Mouse (Mus musculus) E14TG2a.4 (cell line): ENCODE measurements around the gene Hpdl.

Experiments
- H3K27me3 ChIP-seq: 2 replicates; pipeline ENCODE4 v1.6.1; 2014; ENCODE audit warnings: low read length, control low read depth; ENCODE audit not compliant: insufficient read depth
- H3K36me3 ChIP-seq: 2 replicates; pipeline ENCODE4 v1.6.1; 2014; ENCODE audit warnings: low read length, control low read depth; ENCODE audit not compliant: insufficient read depth
- H3K4me1 ChIP-seq: replicated peaks from 2 replicates; pipeline ENCODE4 v1.6.1; 2014; ENCODE audit warnings: low read depth, low read length, control low read depth
- H3K4me3 ChIP-seq: replicated peaks from 2 replicates; pipeline ENCODE4 v1.5.1; 2014; ENCODE audit warnings: mild to moderate bottlenecking, low read length
- H3K9me3 ChIP-seq: 2 replicates; pipeline ENCODE4 v1.6.1; 2014; ENCODE audit warnings: low read length, control low read depth
- CTCF ChIP-seq: conservative IDR thresholded peaks from 2 replicates; pipeline ENCODE4 v1.5.1; 2014; ENCODE audit warnings: low read length
- NANOG ChIP-seq: IDR thresholded peaks from 2 replicates; pipeline ENCODE4 v1.6.1; 2014; ENCODE audit warnings: borderline replicate concordance, low read length, mixed read lengths
- POU5F1 ChIP-seq: IDR thresholded peaks from 2 replicates; pipeline ENCODE4 v1.6.1; 2014; ENCODE audit warnings: low read length, borderline replicate concordance

Hpdl gene

DNA sequence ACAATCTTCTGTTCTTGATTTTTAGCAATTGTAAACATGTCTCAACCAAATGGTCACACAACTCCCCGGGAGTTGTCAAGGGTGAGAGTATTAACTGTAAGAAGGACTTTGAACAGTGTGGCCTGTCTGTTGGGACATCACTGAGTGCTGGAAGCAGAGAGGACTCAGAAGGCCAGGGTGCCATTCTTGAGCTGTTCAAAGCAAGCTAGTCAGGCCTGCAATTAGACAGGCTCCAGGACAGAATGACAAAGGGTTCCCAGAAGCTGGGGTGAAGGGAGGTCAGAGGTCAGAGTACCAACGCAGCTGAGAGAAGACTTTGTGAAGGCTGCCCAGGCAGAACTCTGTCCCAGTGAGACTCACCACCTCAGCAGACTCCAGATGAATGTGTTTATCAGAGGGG, 17.5 kb upstream of the Hpdl start:
- TF ChIP-seq CTCF, result no peak
- no peak for TF ChIP-seq POU5F1
- no peak for TF ChIP-seq NANOG
- no peaks in the 10 kb centered on the region for H3K9me3 ChIP-seq
- peaks cover 29% of the 10 kb centered on the region for H3K27me3 ChIP-seq
- H3K4me1 ChIP-seq, result peaks cover 20% of the 10 kb centered on the region
- H3K36me3 ChIP-seq, result no peaks in the 10 kb centered on the region
- H3K4me3 ChIP-seq, result no peak overlapping the region; the same call in 1 of the 2 replicates

GRCm38 (mm10) chr4:116830070-116830368, 8.5 kb upstream of the Hpdl start:
- no peak for TF ChIP-seq POU5F1
- no peak for TF ChIP-seq NANOG
- TF ChIP-seq CTCF, result no peak
- H3K4me1 ChIP-seq, result peaks cover 31% of the 10 kb centered on the region
- no peak overlapping the region for H3K4me3 ChIP-seq
- H3K9me3 ChIP-seq, result no peaks in the 10 kb centered on the region
- H3K27me3 ChIP-seq, result no peaks in the 10 kb centered on the region
- no peaks in the 10 kb centered on the region for H3K36me3 ChIP-seq

DNA sequence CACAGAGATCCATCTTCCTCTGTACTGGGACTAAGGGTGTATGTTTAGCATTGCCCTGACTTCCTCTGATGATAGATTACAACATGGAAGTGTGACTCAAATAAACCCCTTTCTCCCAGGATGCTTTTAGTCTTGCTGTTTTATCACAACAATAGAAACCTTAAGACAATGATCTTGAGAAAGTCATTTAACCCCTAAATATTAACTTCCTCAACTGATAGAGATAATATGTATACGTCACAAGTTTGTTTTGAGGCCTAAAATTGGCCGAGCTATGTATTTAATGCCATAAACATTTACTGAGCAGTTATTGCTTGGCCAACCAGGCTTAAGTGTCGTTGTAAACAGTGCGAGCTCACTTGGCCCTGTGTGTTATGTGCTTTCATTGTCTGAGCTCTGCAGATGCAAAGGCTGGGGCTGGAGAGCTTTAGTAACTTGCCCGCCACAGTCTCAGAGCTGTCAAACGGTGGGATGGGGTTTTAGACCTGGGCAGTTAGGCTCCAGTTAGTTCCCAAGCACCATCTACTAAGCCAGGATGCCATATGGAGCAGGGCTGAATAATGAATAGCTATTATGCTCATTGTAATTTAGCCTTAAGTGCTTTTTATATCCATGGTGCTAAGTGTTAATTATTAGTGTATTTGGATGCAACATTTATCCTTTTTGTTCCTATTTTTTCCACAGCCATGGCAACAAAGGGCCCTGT, 8.0 kb upstream of the Hpdl start:
- Histone ChIP-seq H3K4me1 (peaks cover 32% of the 10 kb centered on the region), H3K9me3 (no peaks in the 10 kb centered on the region), H3K4me3 (no peak overlapping the region), H3K36me3 (no peaks in the 10 kb centered on the region), H3K27me3 (no peaks in the 10 kb centered on the region)
- no peak for TF ChIP-seq NANOG
- TF ChIP-seq POU5F1, result no peak
- no peak for TF ChIP-seq CTCF

- no peak for TF ChIP-seq NANOG
- peak; percentile 73 for TF ChIP-seq CTCF
- no peak for TF ChIP-seq POU5F1
- H3K4me1 ChIP-seq, result peaks cover 47% of the 10 kb centered on the region
- H3K9me3 ChIP-seq, result no peaks in the 10 kb centered on the region
- H3K27me3 ChIP-seq, result no peaks in the 10 kb centered on the region
- no peaks in the 10 kb centered on the region for H3K36me3 ChIP-seq
- H3K4me3 ChIP-seq, result no peak overlapping the region
These were observed 6.3 kb upstream of the Hpdl start for GRCm38 (mm10) chr4:116827819-116828218.

GRCm38 (mm10) chr4:116824541-116825004, 3.1 kb upstream of the Hpdl start:
- Histone ChIP-seq H3K27me3 (peaks cover 5% of the 10 kb centered on the region), H3K36me3 (peaks cover 6% of the 10 kb centered on the region), H3K4me1 (peaks cover 56% of the 10 kb centered on the region), H3K4me3 (peak overlapping the region; percentile 79), H3K9me3 (no peaks in the 10 kb centered on the region)
- TF ChIP-seq NANOG, result no peak
- no peak for TF ChIP-seq CTCF
- TF ChIP-seq POU5F1, result no peak

GRCm38 (mm10) chr4:116820902-116821693, 409 bp downstream of the Hpdl start:
- no peaks in the 10 kb centered on the region for H3K9me3 ChIP-seq
- TF ChIP-seq CTCF, result no peak
- no peak for TF ChIP-seq NANOG
- no peak for TF ChIP-seq POU5F1
- peaks cover 41% of the 10 kb centered on the region for H3K36me3 ChIP-seq
- peaks cover 5% of the 10 kb centered on the region for H3K27me3 ChIP-seq
- H3K4me3 ChIP-seq, result peak overlapping the region; percentile 85
- H3K4me1 ChIP-seq, result peaks cover 77% of the 10 kb centered on the region

DNA sequence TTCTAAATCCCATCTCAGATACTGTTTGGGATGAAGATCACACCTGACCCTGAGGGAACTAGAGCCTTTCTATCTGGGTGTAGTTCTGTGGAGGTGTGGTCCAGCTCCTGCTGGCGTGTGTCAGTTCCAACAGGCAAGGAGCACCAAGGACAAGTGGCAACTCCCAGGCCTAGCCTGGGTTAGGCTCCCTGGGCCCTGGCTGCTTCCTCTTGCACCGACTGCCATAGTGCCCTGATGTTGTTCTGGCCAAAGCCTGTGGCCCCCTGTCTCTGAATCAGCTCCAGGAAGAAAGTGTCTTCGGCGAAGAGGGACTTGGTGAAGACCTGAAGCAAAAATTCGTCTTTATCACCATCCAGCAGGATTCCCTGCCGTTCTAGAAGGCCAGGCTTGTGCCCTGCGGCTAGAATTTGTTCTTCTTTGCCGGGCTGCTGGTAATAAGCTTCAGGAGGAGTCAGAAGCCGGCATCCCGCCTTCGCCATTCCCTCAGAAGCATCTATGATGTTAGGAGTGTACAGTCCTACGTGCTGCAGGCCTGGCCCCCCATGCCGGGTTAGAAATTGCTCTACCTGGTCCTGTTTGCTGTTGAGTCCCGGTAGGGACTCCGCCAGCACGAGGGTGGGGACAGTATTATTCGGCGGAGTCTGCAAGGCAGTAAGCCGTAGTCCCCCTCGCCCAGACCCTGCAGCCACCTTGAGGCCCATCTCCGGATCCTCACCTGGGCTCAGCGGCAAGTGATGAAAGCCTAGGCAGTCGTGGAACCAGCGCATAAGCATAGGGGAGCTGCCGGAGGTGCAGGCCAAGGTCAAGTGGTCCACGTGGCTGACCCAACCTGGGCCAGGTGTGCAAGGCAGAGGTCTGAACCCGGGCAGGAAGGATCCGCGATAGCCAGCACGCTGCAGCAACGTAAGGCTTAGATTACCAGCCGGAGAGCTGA, 1.3 kb downstream of the Hpdl start:
- H3K4me1 ChIP-seq, result peaks cover 70% of the 10 kb centered on the region
- peak overlapping the region; percentile 85 for H3K4me3 ChIP-seq
- TF ChIP-seq NANOG (no peak), CTCF (no peak), POU5F1 (no peak)
- H3K27me3 ChIP-seq, result peaks cover 5% of the 10 kb centered on the region
- H3K9me3 ChIP-seq, result no peaks in the 10 kb centered on the region
- peaks cover 49% of the 10 kb centered on the region for H3K36me3 ChIP-seq

GRCm38 (mm10) chr4:116817486-116817885, 4.0 kb downstream of the Hpdl start:
- no peak for TF ChIP-seq CTCF
- TF ChIP-seq NANOG, result no peak
- TF ChIP-seq POU5F1, result no peak
- Histone ChIP-seq H3K4me1 (peaks cover 57% of the 10 kb centered on the region), H3K9me3 (no peaks in the 10 kb centered on the region), H3K27me3 (peaks cover 5% of the 10 kb centered on the region), H3K4me3 (no peak overlapping the region), H3K36me3 (peaks cover 76% of the 10 kb centered on the region)
